Mouse (Mus musculus) liver, embryonic 11.5 days (tissue): ENCODE data around the gene Kif18b. TPM values are rescaled to one million over a fixed set of nuclear protein-coding genes. Genes with fewer than 3 reads are reported as not detected.
A peak's percentile ranks its signal among the peaks of the same experiment; 100 is the strongest.

Experiments
- ATAC-seq: fragments of 200-750 bp; cut with Nextera tagmentation; replicated peaks from 2 replicates; pipeline ENCODE4 v1.8.0; 2017; ENCODE audit warnings: moderate number of reproducible peaks, mild to moderate bottlenecking, moderate TSS enrichment, moderate library complexity; ENCODE audit not compliant: low FRiP score
- DNase-seq: peaks from one replicate; pipeline ENCODE4 v3.0.0-alpha.2; 2017; ENCODE audit warnings: low spot score
- H3K27ac ChIP-seq: fragments of 300-500 bp; sonication (generic); 2 replicates; pipeline ENCODE4 v1.5.1; 2014; ENCODE audit warnings: mild to moderate bottlenecking, low read depth, low read length, control low read depth
- H3K27me3 ChIP-seq: fragments of 300-500 bp; sonication (generic); replicated peaks from 2 replicates; pipeline ENCODE4 v1.6.1; 2014; ENCODE audit warnings: low read length, mixed read lengths; ENCODE audit not compliant: control insufficient read depth, insufficient read depth
- H3K36me3 ChIP-seq: fragments of 300-500 bp; sonication (generic); 2 replicates; pipeline ENCODE4 v1.6.1; 2014; ENCODE audit warnings: mild to moderate bottlenecking, low read length, moderate library complexity, mixed read lengths; ENCODE audit not compliant: control insufficient read depth, insufficient read depth
- H3K4me1 ChIP-seq: fragments of 300-500 bp; sonication (generic); replicated peaks from 2 replicates; pipeline ENCODE4 v1.6.1; 2014; ENCODE audit warnings: low read length, mixed read lengths; ENCODE audit not compliant: control insufficient read depth, insufficient read depth
- H3K4me2 ChIP-seq: fragments of 300-500 bp; sonication (generic); 2 replicates; pipeline ENCODE4 v1.6.1; 2014; ENCODE audit warnings: mild to moderate bottlenecking, control low read depth, moderate library complexity
- H3K4me3 ChIP-seq: fragments of 300-500 bp; sonication (generic); 2 replicates; pipeline ENCODE4 v1.5.1; 2014; ENCODE audit warnings: low read depth, low read length, control low read depth
- H3K9ac ChIP-seq: fragments of 300-500 bp; sonication (generic); 2 replicates; pipeline ENCODE4 v1.6.1; 2014; ENCODE audit warnings: low read depth, low read length, control low read depth
- H3K9me3 ChIP-seq: fragments of 300-500 bp; sonication (generic); 2 replicates; pipeline ENCODE4 v1.6.1; 2016; ENCODE audit warnings: low read length, inconsistent platforms, mixed read lengths; ENCODE audit not compliant: control insufficient read depth
- WGBS: fragments of 180-500 bp; shearing (Covaris S2); extraction: QIAGEN DNeasy Blood & Tissue Kit; methylation state at CpG from one replicate; pipeline ENCODE4 v1.1.7; 2014; 5-methylcytosine and 5-hydroxymethylcytosine counted together
- polyA plus RNA-seq: library from polyadenylated mRNA; unstranded; fragments of >200 nt; fragmentation: Nextera tagmentation; extraction: Ambion mirVana; gene quantifications from 2 replicates; pipeline ENCODE4 v1.2.1, GENCODE M21; 2014

Gene Kif18b
- 10.3 TPM in 2 replicates for polyA plus RNA-seq

DNA sequence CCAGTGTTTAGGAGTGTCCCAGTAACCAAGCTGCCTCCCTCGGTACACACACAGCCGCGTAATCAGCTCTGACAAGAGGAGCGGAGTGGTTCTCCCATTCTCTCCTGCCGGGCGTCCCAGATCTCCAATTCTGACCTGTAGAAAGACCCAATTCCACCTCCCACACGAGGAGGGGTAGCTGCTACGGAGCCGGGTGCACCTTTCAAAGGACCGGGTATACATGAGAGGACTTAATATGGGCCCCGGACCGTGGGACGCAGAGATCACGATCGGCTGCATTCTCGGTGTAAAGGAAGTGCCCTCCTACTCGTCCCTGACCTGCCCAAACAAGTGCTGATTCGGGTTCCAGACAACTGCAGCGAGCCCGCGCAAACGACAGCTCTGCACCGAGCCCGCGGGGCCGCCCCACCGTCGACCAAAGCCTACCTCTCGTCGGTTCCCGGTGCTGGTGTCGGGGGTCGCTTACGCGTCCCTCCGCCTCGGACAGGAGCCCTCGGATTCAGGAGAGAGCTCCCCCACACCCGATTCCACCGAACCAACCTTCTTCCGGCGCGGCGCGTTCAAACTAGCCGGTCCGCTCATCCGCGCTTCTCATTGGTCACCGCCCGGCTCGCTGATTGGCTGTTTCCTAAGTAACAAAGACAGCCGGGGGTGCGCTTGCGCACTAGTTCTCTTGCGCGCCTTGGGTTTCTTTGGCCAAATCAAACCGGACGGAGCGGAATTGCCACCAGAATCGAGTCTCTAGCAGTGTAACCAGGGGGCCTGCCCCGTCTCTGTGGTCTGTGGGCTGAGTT is at the start of gene Kif18b:
TSS of gene Kif18b (minus strand) at position 568 of the 794 bp plus-strand sequence.
- H3K4me1 ChIP-seq: peaks cover 6% of the 10 kb centered on the region; the same call in 1 of the 2 replicates
- H3K4me3 ChIP-seq: peak within 1 kb of the TSS; percentile 86
- peak within 1 kb of the TSS; percentile 73 for H3K4me2 ChIP-seq
- ATAC-seq: peak; percentile 91
- WGBS: under 1% methylated on average over 62 of the region's 62 CpGs
- peak; percentile 95 for DNase-seq
- no peaks in the 10 kb centered on the region for H3K9me3 ChIP-seq
- peaks cover 3% of the 10 kb centered on the region; the same call in 1 of the 2 replicates for H3K36me3 ChIP-seq
- peak within 1 kb of the TSS; percentile 89 for H3K9ac ChIP-seq
- H3K27ac ChIP-seq: peak within 1 kb of the TSS; percentile 98
- H3K27me3 ChIP-seq: no peaks in the 10 kb centered on the region

DNA sequence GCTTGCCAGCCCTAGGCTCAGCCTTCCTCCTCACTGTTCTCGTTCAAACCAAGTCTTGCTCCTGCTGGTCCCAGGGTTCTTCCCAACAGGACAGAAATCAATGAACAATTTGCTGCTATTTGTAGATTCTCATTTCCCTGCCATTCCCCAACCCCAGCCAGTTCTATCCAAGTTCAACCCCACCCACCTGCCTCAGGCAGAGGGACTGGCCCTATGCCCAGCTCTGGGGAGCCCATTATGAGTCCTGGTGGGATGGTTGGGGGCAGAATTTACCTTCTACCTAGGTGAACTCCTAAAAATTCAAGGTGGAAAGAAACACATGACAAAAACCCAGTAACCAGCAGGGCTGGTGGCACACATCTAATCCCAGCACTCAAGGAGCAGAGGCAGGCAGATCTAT is 47.4 kb upstream of the Kif18b start:
- Histone ChIP-seq H3K4me1 (no peaks in the 10 kb centered on the region), H3K27ac (no peak overlapping the region), H3K4me2 (no peak overlapping the region), H3K4me3 (no peak overlapping the region), H3K9me3 (no peaks in the 10 kb centered on the region), H3K36me3 (no peaks in the 10 kb centered on the region), H3K27me3 (peaks cover 18% of the 10 kb centered on the region), H3K9ac (no peak overlapping the region)
- WGBS: 41% methylated on average over 1 of the region's 1 CpGs
- DNase-seq (no peak), ATAC-seq (no peak)

DNA sequence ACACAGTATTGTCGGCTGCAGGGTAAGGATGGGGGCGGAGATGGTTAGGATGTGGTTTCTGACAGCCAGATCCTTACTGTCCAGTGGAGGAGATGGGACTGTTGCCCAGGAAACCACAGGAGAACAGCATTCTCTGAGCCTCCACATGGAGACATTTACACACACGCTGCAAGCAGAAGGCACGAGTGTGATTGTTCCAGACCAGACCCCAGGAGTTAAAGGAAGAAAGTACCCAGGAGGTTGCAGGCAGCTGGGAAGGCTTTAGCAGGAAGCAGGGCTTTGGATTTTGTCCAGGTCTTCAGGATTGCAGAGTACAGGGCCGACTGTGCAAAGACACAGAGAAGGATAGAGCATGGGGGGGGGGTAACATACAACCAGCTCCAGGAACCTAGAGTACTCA is 46.7 kb upstream of the Kif18b start:
- 38% methylated on average over 5 of the region's 5 CpGs for WGBS
- Histone ChIP-seq H3K27ac (no peak overlapping the region), H3K4me3 (no peak overlapping the region), H3K4me2 (no peak overlapping the region), H3K36me3 (no peaks in the 10 kb centered on the region), H3K9ac (no peak overlapping the region), H3K4me1 (no peaks in the 10 kb centered on the region), H3K9me3 (no peaks in the 10 kb centered on the region), H3K27me3 (peaks cover 25% of the 10 kb centered on the region)
- no peak for ATAC-seq
- no peak for DNase-seq

DNA sequence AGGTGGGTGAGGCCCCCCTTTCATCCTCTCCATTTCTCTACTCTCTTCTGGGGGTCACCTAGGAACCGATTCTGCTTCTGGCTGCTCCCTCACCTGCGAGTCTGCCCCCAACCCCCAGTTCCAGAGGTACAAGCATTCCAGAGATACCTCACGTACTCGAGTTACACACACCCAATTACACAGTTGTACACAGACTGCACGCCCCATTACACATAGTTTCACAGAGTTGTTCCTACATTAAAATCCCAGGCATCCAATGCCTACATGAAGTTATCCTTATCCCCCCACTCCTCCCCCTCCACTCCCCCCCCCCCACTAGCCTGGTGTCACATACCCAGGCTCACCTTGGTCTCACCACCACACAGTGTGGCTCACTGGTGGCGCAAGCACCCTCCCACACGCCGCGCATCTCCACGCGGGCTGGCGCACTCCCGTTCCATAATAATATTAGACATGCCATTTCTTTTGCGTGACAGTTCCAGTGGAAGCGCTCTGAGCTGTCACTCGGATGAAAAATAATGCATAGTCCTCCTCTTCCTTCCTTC is 39.7 kb upstream of the Kif18b start:
- Histone ChIP-seq H3K4me3 (no peak overlapping the region), H3K27ac (no peak overlapping the region), H3K9me3 (no peaks in the 10 kb centered on the region), H3K4me1 (peaks cover 6% of the 10 kb centered on the region), H3K9ac (no peak overlapping the region), H3K27me3 (peaks cover 53% of the 10 kb centered on the region), H3K4me2 (no peak overlapping the region), H3K36me3 (no peaks in the 10 kb centered on the region)
- no peak for ATAC-seq
- no peak for DNase-seq
- 69% methylated on average over 16 of the region's 16 CpGs for WGBS

DNA sequence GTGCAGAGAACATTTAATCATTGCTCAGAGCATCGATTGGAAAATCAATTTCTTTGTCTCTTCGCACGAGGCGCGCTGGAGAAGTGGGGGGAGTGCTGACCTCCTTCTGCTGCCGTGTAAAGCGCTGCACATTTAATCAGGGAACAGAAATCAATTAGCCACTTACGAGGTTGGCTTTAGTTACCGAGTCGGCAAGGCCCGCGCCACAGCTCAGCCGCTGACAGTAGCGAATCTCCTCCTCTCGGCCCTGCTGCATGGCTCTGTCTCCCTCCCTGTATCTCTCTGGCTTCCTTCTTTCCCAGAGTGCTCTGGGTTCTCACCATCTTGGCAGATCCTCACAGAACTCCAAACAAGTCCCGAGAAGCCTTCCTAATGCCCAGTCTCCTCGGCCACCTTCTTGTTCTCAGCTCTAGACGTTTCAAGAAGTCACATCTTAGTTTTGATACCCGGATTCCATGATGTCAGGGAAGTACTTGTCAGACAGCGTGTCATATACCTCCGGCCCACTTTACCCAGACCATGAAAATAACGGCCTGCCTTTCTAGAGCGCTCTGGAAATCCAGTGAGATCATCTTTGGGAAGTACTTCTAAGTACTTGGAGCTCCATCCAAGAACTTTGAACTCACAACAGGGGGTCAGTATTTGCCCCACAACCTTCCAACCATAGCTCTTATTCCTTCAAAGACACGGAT is 39.1 kb upstream of the Kif18b start:
- no peak overlapping the region; the same call in 1 of the 2 replicates for H3K4me3 ChIP-seq
- H3K27me3 ChIP-seq: peaks cover 51% of the 10 kb centered on the region
- peak overlapping the region; percentile 34 for H3K4me2 ChIP-seq

DNA sequence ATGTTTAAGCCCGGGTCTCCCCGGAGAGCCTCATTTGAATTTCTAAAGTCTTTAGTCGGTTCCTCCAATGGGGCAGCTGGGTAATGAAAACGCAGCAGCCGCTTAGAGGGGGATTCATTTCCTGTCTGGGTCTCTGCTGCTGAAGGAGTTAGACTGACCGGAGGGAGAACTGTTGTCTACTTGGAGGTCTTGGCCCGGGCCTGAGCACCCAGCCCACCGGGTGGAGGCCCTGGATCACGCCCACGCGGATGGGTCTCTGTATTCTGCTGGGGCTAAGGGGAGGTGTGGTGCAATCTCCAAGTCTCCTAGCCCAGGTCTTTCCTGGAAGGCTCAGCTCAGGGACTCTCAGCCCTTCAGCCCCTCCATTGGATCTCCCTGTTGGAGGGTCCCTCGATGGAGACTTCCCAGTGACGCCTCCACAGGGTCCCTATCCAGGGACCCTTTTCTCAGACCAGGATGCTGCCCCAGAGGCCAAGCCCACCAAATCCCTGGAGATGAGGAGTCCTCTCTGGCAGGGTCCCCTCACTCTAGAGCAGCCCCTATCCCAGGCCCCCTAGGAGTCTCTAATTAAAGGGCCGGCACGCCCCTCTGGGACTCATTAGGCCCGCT is 38.4 kb upstream of the Kif18b start:
- DNase-seq: no peak
- no peaks in the 10 kb centered on the region for H3K36me3 ChIP-seq
- H3K9ac ChIP-seq: 0 out of 2 replicates have a peak overlapping the region, but pooled peaks have one; percentile 3
- no peak overlapping the region for H3K27ac ChIP-seq
- peak overlapping the region; percentile 34 for H3K4me2 ChIP-seq
- H3K9me3 ChIP-seq: no peaks in the 10 kb centered on the region
- H3K27me3 ChIP-seq: peaks cover 49% of the 10 kb centered on the region
- 13% methylated on average over 16 of the region's 16 CpGs for WGBS
- no peak for ATAC-seq
- H3K4me1 ChIP-seq: peaks cover 6% of the 10 kb centered on the region
- no peak overlapping the region; the same call in 1 of the 2 replicates for H3K4me3 ChIP-seq

More for the DNA sequence above, 39.1 kb upstream of the Kif18b start:
- H3K9ac ChIP-seq: no peak overlapping the region
- no peaks in the 10 kb centered on the region for H3K36me3 ChIP-seq
- DNase-seq (no peak), ATAC-seq (no peak)
- H3K9me3 ChIP-seq: no peaks in the 10 kb centered on the region
- peaks cover 6% of the 10 kb centered on the region for H3K4me1 ChIP-seq
- H3K27ac ChIP-seq: no peak overlapping the region
- WGBS: 22% methylated on average over 24 of the region's 24 CpGs

DNA sequence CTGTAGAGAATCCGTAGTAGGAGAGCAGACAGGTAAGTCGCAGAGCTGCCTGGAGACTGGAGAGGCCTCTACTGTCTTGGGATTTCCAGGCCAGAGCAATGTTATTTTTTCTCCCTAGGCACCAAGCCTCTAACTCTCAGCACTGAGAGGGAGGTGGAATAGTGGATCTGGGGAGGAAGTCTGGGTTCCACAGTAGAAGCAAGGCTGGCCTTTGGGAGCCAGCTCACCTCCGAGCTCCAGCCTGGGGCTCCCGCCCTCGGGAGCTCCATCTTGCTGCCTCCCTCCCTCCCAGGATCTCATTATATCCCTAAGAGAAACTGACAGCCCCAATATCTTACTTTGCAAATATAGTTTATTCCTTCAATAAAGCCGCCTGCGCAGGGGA is 37.9 kb upstream of the Kif18b start:
- DNase-seq (no peak), ATAC-seq (no peak)
- H3K27me3 ChIP-seq: peaks cover 49% of the 10 kb centered on the region
- H3K4me2 ChIP-seq: no peak overlapping the region
- H3K4me1 ChIP-seq: peaks cover 6% of the 10 kb centered on the region
- 39% methylated on average over 7 of the region's 7 CpGs for whole genome bisulfite sequencing
- H3K36me3 ChIP-seq: no peaks in the 10 kb centered on the region
- no peak overlapping the region for H3K9ac ChIP-seq
- H3K9me3 ChIP-seq: no peaks in the 10 kb centered on the region
- H3K4me3 ChIP-seq: no peak overlapping the region
- no peak overlapping the region for H3K27ac ChIP-seq

DNA sequence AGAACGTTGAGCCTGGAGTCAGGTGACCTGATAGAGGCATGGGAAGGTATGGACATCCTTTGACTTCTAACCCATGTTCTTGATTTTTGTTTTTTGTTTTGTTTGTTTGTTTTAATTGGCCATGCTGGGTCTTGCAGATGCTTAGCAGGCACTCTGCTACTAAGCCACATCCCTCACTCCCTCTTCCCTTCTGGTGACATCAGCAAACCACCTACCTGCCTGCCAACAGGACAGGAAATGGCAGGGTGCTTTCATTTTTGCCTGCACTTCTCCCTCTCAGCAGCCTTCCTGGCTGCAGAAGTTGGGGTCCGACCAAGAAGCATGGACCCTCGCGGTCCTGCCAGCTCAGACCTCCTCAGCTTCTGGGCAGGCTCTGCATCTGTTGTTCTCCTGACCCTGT is 36.2 kb upstream of the Kif18b start:
- Histone ChIP-seq H3K27ac (no peak overlapping the region), H3K36me3 (no peaks in the 10 kb centered on the region), H3K27me3 (peaks cover 42% of the 10 kb centered on the region), H3K4me2 (no peak overlapping the region), H3K4me3 (no peak overlapping the region), H3K4me1 (peaks cover 6% of the 10 kb centered on the region), H3K9ac (no peak overlapping the region), H3K9me3 (no peaks in the 10 kb centered on the region)
- WGBS: 70% methylated on average over 4 of the region's 4 CpGs
- DNase-seq (no peak), ATAC-seq (no peak)
